Mouse (Mus musculus) E14TG2a.4 (cell line): ENCODE data around the gene Cxcl14.

Experiments
- H3K27me3 ChIP-seq: 2 replicates; pipeline ENCODE4 v1.6.1; 2014; ENCODE audit warnings: low read length, control low read depth; ENCODE audit not compliant: insufficient read depth
- H3K36me3 ChIP-seq: 2 replicates; pipeline ENCODE4 v1.6.1; 2014; ENCODE audit warnings: low read length, control low read depth; ENCODE audit not compliant: insufficient read depth
- H3K4me1 ChIP-seq: replicated peaks from 2 replicates; pipeline ENCODE4 v1.6.1; 2014; ENCODE audit warnings: low read depth, low read length, control low read depth
- H3K4me3 ChIP-seq: replicated peaks from 2 replicates; pipeline ENCODE4 v1.5.1; 2014; ENCODE audit warnings: mild to moderate bottlenecking, low read length
- H3K9me3 ChIP-seq: 2 replicates; pipeline ENCODE4 v1.6.1; 2014; ENCODE audit warnings: low read length, control low read depth
- CTCF ChIP-seq: conservative IDR thresholded peaks from 2 replicates; pipeline ENCODE4 v1.5.1; 2014; ENCODE audit warnings: low read length
- NANOG ChIP-seq: IDR thresholded peaks from 2 replicates; pipeline ENCODE4 v1.6.1; 2014; ENCODE audit warnings: borderline replicate concordance, low read length, mixed read lengths
- POU5F1 ChIP-seq: IDR thresholded peaks from 2 replicates; pipeline ENCODE4 v1.6.1; 2014; ENCODE audit warnings: low read length, borderline replicate concordance

Gene Cxcl14

DNA sequence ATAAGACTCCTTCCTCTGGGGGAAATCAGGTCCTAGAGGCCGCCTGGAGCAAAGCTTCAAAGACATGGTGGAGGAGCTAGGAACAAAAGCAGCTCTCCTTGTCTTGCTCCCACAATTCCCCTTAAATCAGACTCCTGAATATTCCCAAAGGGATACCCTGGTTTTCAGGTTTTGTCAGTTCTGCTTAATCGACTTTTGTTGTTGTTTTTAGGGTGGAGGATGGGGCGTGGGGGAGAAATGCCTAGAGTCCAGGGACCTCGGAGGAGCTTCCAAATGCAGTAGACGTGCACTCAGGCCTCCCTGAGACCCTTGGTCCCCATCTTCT, 36.5 kb downstream of the Cxcl14 start:
- 0 out of 2 replicates have a peak, but pooled peaks cover 3% of the 10 kb centered on the region for H3K9me3 ChIP-seq
- H3K4me1 ChIP-seq: peaks cover 53% of the 10 kb centered on the region
- no peak for TF ChIP-seq CTCF
- TF ChIP-seq POU5F1: no peak
- TF ChIP-seq NANOG: no peak
- peaks cover 98% of the 10 kb centered on the region for H3K27me3 ChIP-seq
- H3K36me3 ChIP-seq: no peaks in the 10 kb centered on the region
- peak overlapping the region; percentile 75 for H3K4me3 ChIP-seq

DNA sequence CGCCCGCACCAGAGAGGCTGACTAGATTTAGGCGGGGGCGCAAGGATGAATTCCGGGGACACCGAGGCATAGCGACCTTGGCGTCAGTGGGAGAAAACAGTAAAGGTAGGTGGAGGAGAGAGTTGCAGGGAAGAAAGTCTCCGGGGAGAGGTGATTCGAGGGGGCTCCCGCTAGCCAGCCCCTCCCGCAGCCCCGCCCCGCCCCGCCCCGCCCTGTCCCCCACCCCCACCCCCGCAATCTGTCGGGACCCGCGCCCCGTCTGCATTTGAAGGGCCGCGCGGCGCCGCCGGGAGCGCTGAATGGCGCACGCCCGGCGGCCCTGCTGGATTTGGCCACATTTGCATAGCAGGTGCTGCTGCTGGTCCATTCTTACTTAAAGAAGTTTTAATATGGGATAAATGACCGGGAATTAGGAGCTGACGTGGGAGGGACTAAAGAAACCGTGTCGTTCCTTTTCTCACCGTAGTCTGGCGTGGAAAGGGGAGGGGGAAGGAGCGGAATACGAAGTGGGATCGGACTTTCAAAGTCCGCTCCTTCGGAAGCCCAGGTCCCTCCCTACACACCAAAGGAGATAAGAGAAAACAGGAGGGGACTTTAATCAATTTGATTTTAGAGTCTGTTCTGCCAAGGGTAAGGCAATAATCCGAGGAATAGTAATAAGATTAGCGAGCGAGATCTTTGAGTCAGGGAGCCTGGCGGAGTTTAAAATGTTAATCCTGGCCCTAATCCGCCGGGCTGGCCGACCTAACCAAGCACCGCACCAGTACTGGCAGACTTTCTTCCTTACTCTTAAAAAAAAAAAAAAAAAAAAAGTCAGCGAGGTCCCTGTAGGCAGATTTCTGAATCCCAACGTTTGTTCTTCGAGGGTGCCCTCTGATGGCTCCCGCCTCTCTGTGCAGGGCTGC, 37.1 kb downstream of the Cxcl14 start:
- TF ChIP-seq NANOG (no peak), POU5F1 (no peak), CTCF (no peak)
- Histone ChIP-seq H3K4me1 (peaks cover 53% of the 10 kb centered on the region), H3K4me3 (peak overlapping the region; percentile 75)

DNA sequence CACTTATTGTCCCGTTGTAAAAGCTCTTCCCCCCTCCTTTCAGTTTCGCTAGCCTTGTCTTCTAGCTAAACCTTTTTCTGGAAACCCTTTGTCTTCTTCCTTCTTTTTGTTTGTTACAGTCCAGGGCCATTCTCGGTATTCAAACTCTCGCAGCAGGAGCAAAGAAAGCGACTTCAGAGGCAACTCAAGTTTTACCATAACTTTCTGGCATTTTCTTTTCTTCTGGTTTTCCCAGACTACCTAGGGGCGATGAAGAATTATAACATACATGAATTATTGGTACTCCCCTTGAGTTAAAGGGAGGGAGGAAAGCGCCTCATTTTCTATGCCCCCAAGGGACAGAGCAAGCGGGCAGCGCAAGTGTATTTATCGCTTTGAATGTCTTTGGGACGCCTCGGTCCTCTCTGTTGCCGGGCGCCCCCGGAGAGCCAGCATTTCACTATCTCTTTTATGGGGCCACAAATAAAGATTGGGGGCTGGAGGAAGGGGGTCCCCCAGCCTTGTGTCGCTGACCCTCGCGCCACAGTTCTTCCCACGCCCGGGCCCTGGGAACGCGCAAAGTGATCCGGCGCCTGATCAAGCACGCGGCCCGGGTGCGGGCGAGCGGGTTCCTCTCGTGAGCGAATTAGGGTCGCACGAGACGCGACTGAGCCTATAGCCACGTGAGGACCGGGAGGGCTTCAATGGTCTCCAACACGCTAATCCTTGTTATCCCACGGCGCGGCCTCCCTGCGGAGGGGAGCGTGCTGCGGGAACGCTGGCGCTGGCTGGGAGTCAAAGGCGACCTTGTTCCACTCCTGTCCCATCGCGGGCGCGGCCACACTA, 37.9 kb downstream of the Cxcl14 start:
- peaks cover 55% of the 10 kb centered on the region for H3K4me1 ChIP-seq
- no peaks in the 10 kb centered on the region for H3K36me3 ChIP-seq
- H3K4me3 ChIP-seq: peak overlapping the region; percentile 75
- H3K9me3 ChIP-seq: 0 out of 2 replicates have a peak, but pooled peaks cover 3% of the 10 kb centered on the region
- H3K27me3 ChIP-seq: peaks cover 98% of the 10 kb centered on the region
- TF ChIP-seq CTCF (no peak), POU5F1 (no peak), NANOG (peak; percentile 68)

More for the DNA sequence above, 37.1 kb downstream of the Cxcl14 start:
- peaks cover 98% of the 10 kb centered on the region for H3K27me3 ChIP-seq
- H3K9me3 ChIP-seq: 0 out of 2 replicates have a peak, but pooled peaks cover 3% of the 10 kb centered on the region
- no peaks in the 10 kb centered on the region for H3K36me3 ChIP-seq

DNA sequence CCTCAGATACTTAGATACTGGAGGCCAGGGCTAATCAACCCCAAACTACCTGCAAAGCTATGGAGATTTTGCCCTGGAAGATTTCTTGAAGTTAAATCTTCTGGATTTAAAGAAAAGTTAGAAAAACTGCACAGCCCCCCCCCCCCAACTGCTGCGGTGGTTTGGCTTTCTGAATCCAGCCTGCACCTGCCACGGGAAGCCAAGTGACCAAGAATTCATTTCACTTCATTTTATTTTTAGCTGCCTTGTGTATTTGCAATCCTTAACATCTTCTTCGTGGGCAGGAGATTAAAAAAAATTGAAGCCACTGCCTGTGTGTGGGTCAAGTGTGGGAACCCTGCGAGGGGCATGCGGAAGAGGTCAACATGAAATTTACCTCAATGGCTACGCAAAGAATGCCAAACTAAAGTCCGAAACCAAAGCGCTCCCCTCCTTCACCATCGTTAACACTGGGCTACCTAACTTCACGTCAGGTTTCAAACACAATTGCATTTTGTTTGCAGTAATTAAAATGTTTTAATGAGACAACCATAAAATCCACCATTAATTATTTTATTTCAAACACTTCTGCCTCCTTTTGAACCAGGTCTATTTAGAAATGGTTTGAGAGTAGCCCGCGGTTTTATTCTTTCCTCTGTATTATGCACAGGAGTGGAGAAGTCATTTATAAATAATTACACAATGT, 38.7 kb downstream of the Cxcl14 start:
- H3K4me1 ChIP-seq: peaks cover 63% of the 10 kb centered on the region
- no peaks in the 10 kb centered on the region for H3K36me3 ChIP-seq
- 0 out of 2 replicates have a peak, but pooled peaks cover 3% of the 10 kb centered on the region for H3K9me3 ChIP-seq
- H3K27me3 ChIP-seq: peaks cover 98% of the 10 kb centered on the region
- TF ChIP-seq NANOG: no peak
- no peak for TF ChIP-seq CTCF
- TF ChIP-seq POU5F1: no peak
- H3K4me3 ChIP-seq: no peak overlapping the region

DNA sequence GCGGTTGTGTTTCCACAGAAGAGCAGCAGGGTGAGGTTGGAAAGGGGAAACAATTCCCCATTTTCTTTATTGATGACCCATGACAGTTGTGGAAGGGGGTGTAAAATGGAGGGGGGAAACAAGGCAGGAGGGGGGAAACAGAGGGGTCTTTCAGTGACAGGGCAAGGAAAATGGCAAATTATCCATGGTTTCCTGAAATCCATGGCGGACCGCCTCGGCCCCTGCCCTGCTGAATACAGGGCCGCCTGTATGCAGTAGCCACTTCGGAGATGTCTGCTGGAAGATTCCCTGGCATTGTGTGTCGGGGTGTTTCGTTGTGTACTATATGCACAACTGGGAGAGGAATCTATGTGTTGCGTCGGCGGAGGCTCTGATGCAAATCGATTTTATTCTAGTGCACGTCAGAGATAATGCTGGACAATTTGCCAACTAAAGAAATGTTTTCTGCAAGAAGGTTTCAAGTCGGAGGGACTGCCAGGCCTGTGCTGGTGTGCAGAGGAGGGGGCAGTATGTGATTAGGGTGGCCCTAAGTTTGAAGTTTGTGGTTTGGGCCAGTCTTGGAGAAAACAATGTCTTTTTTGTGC, 39.5 kb downstream of the Cxcl14 start:
- no peak overlapping the region for H3K4me3 ChIP-seq
- peaks cover 60% of the 10 kb centered on the region for H3K4me1 ChIP-seq
- TF ChIP-seq CTCF (no peak), POU5F1 (no peak), NANOG (no peak)
- H3K9me3 ChIP-seq: 0 out of 2 replicates have a peak, but pooled peaks cover 3% of the 10 kb centered on the region
- H3K36me3 ChIP-seq: no peaks in the 10 kb centered on the region
- H3K27me3 ChIP-seq: peaks cover 98% of the 10 kb centered on the region

DNA sequence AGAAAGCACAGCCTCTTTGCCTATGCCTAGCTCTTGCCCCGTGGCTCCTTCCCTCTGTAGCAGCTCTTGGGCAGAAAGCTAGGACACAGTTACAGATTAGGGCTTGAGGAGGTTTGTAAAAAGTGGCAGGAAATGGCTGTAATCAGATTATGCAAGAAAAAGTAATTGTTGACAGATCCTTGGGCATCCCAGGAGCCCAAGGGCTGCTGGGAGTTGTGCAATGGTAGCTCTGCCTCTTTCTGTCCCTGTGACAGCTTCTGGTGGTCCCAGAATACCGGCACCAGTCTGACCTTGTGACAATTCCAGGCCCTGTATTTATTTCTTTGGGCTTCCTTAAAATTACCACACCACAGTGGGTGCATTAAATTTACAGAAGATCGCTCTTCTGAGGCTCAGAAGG, 43.0 kb downstream of the Cxcl14 start:
- H3K4me3 ChIP-seq: no peak overlapping the region
- H3K36me3 ChIP-seq: no peaks in the 10 kb centered on the region
- TF ChIP-seq POU5F1 (no peak), CTCF (no peak), NANOG (no peak)
- H3K9me3 ChIP-seq: 0 out of 2 replicates have a peak, but pooled peaks cover 3% of the 10 kb centered on the region
- H3K4me1 ChIP-seq: peaks cover 50% of the 10 kb centered on the region
- H3K27me3 ChIP-seq: peaks cover 99% of the 10 kb centered on the region

DNA sequence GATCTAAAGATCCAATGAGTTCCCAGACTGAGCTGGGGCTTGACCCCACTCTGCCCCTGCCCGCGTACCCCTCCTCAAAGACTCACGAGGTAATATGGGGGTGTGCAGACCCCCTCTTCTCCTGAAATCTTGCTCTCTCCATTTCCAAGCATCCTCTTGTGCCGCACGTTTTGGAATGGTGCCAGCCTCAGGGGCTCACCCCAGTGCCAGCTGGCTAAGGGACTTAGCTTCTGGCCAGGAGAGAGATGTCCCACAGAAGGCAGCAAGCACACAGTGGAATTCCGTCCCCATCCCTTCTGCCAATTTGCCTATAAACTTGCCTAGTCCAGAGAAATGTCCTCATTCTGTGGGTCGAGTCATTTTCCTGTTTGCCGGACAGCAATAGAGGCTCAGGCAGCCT, 43.6 kb downstream of the Cxcl14 start:
- TF ChIP-seq POU5F1 (no peak), NANOG (no peak), CTCF (no peak)
- 0 out of 2 replicates have a peak, but pooled peaks cover 3% of the 10 kb centered on the region for H3K9me3 ChIP-seq
- no peaks in the 10 kb centered on the region for H3K36me3 ChIP-seq
- H3K4me1 ChIP-seq: peaks cover 44% of the 10 kb centered on the region
- peak overlapping the region; percentile 69 for H3K4me3 ChIP-seq
- peaks cover 99% of the 10 kb centered on the region for H3K27me3 ChIP-seq
